Mouse (Mus musculus) limb, embryonic 11.5 days (tissue): ENCODE data around the gene Wapl. TPM values are rescaled to one million over a fixed set of nuclear protein-coding genes. Genes with fewer than 3 reads are reported as not detected.

Source experiments
- ATAC-seq: fragments of 200-750 bp; cut with Nextera tagmentation; 2 replicates; pipeline ENCODE4 v1.8.0; 2017; ENCODE audit warnings: low read depth; ENCODE audit not compliant: insufficient number of reproducible peaks, low FRiP score, low TSS enrichment
- DNase-seq: peaks from one replicate; pipeline ENCODE4 v3.0.0-alpha.2; 2015; ENCODE audit warnings: low spot score
- H3K27ac ChIP-seq: fragments of 300-500 bp; sonication (generic); replicated peaks from 2 replicates; pipeline ENCODE4 v1.5.1; 2014; ENCODE audit warnings: low read depth, mild to moderate bottlenecking, low read length
- H3K27me3 ChIP-seq: fragments of 300-500 bp; sonication (generic); 2 replicates; pipeline ENCODE4 v1.6.1; 2014; ENCODE audit warnings: mild to moderate bottlenecking, low read length, mixed read lengths; ENCODE audit not compliant: control insufficient read depth, insufficient read depth
- H3K36me3 ChIP-seq: fragments of 300-500 bp; sonication (generic); 2 replicates; pipeline ENCODE4 v1.6.1; 2014; ENCODE audit warnings: mild to moderate bottlenecking, low read length, moderate library complexity, mixed read lengths; ENCODE audit not compliant: control insufficient read depth, insufficient read depth
- H3K4me1 ChIP-seq: fragments of 300-500 bp; sonication (generic); 2 replicates; pipeline ENCODE4 v1.6.1; 2014; ENCODE audit warnings: low read length, mixed read lengths; ENCODE audit not compliant: control insufficient read depth, insufficient read depth
- H3K4me2 ChIP-seq: fragments of 300-500 bp; sonication (generic); 2 replicates; pipeline ENCODE4 v1.6.1; 2014; ENCODE audit warnings: low read depth, mild to moderate bottlenecking, moderate library complexity; ENCODE audit not compliant: severe bottlenecking
- H3K4me3 ChIP-seq: fragments of 300-500 bp; sonication (generic); 2 replicates; pipeline ENCODE4 v1.5.1; 2014; ENCODE audit warnings: low read depth, low read length
- H3K9ac ChIP-seq: fragments of 300-500 bp; sonication (generic); 2 replicates; pipeline ENCODE4 v1.6.1; 2014; ENCODE audit warnings: mild to moderate bottlenecking, low read length
- H3K9me3 ChIP-seq: fragments of 300-500 bp; sonication (generic); 2 replicates; pipeline ENCODE4 v1.6.1; 2016; ENCODE audit warnings: low read length; ENCODE audit not compliant: control insufficient read depth
- WGBS: fragments of 180-500 bp; shearing (Covaris S2); extraction: QIAGEN DNeasy Blood & Tissue Kit; methylation state at CpG from one replicate; pipeline ENCODE4 v1.1.7; 2014; 5-methylcytosine and 5-hydroxymethylcytosine counted together
- polyA plus RNA-seq: library from polyadenylated mRNA; unstranded; fragments of >200 nt; fragmentation: Nextera tagmentation; extraction: Ambion mirVana; gene quantifications from 2 replicates; pipeline ENCODE4 v1.2.1, GENCODE M21; 2014

Gene Wapl
- polyA plus RNA-seq, 1 experiment from 2014 or later, result 31.8 TPM

- WGBS, result 33% methylated on average over 9 of the region's 9 CpGs
- Histone ChIP-seq H3K27ac (no peak overlapping the region), H3K4me3 (peak overlapping the region; percentile 86), H3K4me1 (no peaks in the 10 kb centered on the region; the same call in 1 of the 2 replicates), H3K27me3 (no peaks in the 10 kb centered on the region), H3K36me3 (peaks cover 2% of the 10 kb centered on the region; the same call in 1 of the 2 replicates), H3K9me3 (no peaks in the 10 kb centered on the region), H3K4me2 (peak overlapping the region; percentile 66), H3K9ac (peak overlapping the region; percentile 94)
- DNase-seq (no peak), ATAC-seq (no peak)
Measured at GRCm38 (mm10) chr14:34674932-34675331, 1.2 kb downstream of the Wapl start.

- H3K9ac ChIP-seq, result no peak overlapping the region
- no peak overlapping the region for H3K4me2 ChIP-seq
- no peaks in the 10 kb centered on the region for H3K27me3 ChIP-seq
- peaks cover 2% of the 10 kb centered on the region; the same call in 1 of the 2 replicates for H3K36me3 ChIP-seq
- no peak overlapping the region for H3K4me3 ChIP-seq
- no peak overlapping the region for H3K27ac ChIP-seq
- no peak for DNase-seq
- ATAC-seq, result no peak
- no peaks in the 10 kb centered on the region for H3K9me3 ChIP-seq
- WGBS, result 78% methylated on average over 5 of the region's 5 CpGs
- no peaks in the 10 kb centered on the region; the same call in 1 of the 2 replicates for H3K4me1 ChIP-seq
Measured at GRCm38 (mm10) chr14:34675347-34675865, 1.7 kb downstream of the Wapl start.

GRCm38 (mm10) chr14:34680815-34681214, 7.1 kb downstream of the Wapl start:
- Histone ChIP-seq H3K4me3 (no peak overlapping the region), H3K27ac (no peak overlapping the region), H3K9ac (no peak overlapping the region), H3K36me3 (peaks cover 5% of the 10 kb centered on the region; the same call in 1 of the 2 replicates), H3K9me3 (no peaks in the 10 kb centered on the region), H3K4me1 (no peaks in the 10 kb centered on the region), H3K27me3 (no peaks in the 10 kb centered on the region), H3K4me2 (no peak overlapping the region)
- ATAC-seq, result no peak
- WGBS, result 81% methylated on average over 2 of the region's 2 CpGs
- no peak for DNase-seq

- no peaks in the 10 kb centered on the region for H3K4me1 ChIP-seq
- DNase-seq, result no peak
- H3K36me3 ChIP-seq, result peaks cover 3% of the 10 kb centered on the region; the same call in 1 of the 2 replicates
- no peak overlapping the region for H3K9ac ChIP-seq
- H3K4me2 ChIP-seq, result no peak overlapping the region
- no peak for ATAC-seq
- no peaks in the 10 kb centered on the region for H3K27me3 ChIP-seq
- no peaks in the 10 kb centered on the region for H3K9me3 ChIP-seq
- H3K27ac ChIP-seq, result no peak overlapping the region
- no peak overlapping the region for H3K4me3 ChIP-seq
Measured at GRCm38 (mm10) chr14:34684989-34685388, 11.3 kb downstream of the Wapl start.

GRCm38 (mm10) chr14:34693970-34694369, 20.2 kb downstream of the Wapl start:
- WGBS, result 93% methylated on average over 4 of the region's 4 CpGs
- DNase-seq (no peak), ATAC-seq (no peak)
- H3K4me3 ChIP-seq, result no peak overlapping the region
- no peak overlapping the region for H3K9ac ChIP-seq
- H3K9me3 ChIP-seq, result no peaks in the 10 kb centered on the region
- peaks cover 5% of the 10 kb centered on the region for H3K36me3 ChIP-seq
- no peak overlapping the region for H3K4me2 ChIP-seq
- H3K27me3 ChIP-seq, result no peaks in the 10 kb centered on the region
- no peak overlapping the region for H3K27ac ChIP-seq
- no peaks in the 10 kb centered on the region for H3K4me1 ChIP-seq

- Histone ChIP-seq H3K4me3 (no peak overlapping the region), H3K27me3 (no peaks in the 10 kb centered on the region), H3K4me1 (no peaks in the 10 kb centered on the region), H3K4me2 (no peak overlapping the region), H3K9me3 (no peaks in the 10 kb centered on the region), H3K36me3 (no peaks in the 10 kb centered on the region), H3K9ac (no peak overlapping the region), H3K27ac (no peak overlapping the region)
- DNase-seq, result no peak
- WGBS, result 88% methylated on average over 1 of the region's 1 CpGs
- no peak for ATAC-seq
Measured at GRCm38 (mm10) chr14:34697376-34697775, 23.6 kb downstream of the Wapl start.

- Histone ChIP-seq H3K36me3 (0 out of 2 replicates have a peak, but pooled peaks cover 2% of the 10 kb centered on the region), H3K9ac (no peak overlapping the region), H3K4me1 (no peaks in the 10 kb centered on the region), H3K27ac (no peak overlapping the region), H3K4me3 (no peak overlapping the region), H3K4me2 (no peak overlapping the region), H3K27me3 (no peaks in the 10 kb centered on the region), H3K9me3 (no peaks in the 10 kb centered on the region)
- no peak for ATAC-seq
- no peak for DNase-seq
- WGBS, result 94% methylated on average over 2 of the region's 2 CpGs
Measured at GRCm38 (mm10) chr14:34710209-34710608, 36.5 kb downstream of the Wapl start.

GRCm38 (mm10) chr14:34712027-34712426, 38.3 kb downstream of the Wapl start:
- H3K4me1 ChIP-seq, result no peaks in the 10 kb centered on the region
- no peak overlapping the region for H3K27ac ChIP-seq
- 88% methylated on average over 3 of the region's 3 CpGs for WGBS
- H3K36me3 ChIP-seq, result 0 out of 2 replicates have a peak, but pooled peaks cover 2% of the 10 kb centered on the region
- ATAC-seq (no peak), DNase-seq (no peak)
- no peak overlapping the region for H3K4me3 ChIP-seq
- H3K9me3 ChIP-seq, result no peaks in the 10 kb centered on the region
- no peak overlapping the region for H3K9ac ChIP-seq
- no peak overlapping the region for H3K4me2 ChIP-seq
- H3K27me3 ChIP-seq, result no peaks in the 10 kb centered on the region

- no peak for DNase-seq
- no peak overlapping the region for H3K4me2 ChIP-seq
- no peaks in the 10 kb centered on the region for H3K4me1 ChIP-seq
- no peaks in the 10 kb centered on the region for H3K27me3 ChIP-seq
- H3K9ac ChIP-seq, result no peak overlapping the region
- H3K36me3 ChIP-seq, result 0 out of 2 replicates have a peak, but pooled peaks cover 2% of the 10 kb centered on the region
- no peaks in the 10 kb centered on the region for H3K9me3 ChIP-seq
- H3K4me3 ChIP-seq, result no peak overlapping the region
- ATAC-seq, result no peak
- 90% methylated on average over 3 of the region's 3 CpGs for WGBS
- no peak overlapping the region for H3K27ac ChIP-seq
Measured at GRCm38 (mm10) chr14:34712857-34713256, 39.1 kb downstream of the Wapl start.
